Mouse (Mus musculus): Measurements from ENCODE around the gene Nagk.
"Not testable (repeated sequence)": the region's sequence is repeated elsewhere in the genome, so short reads cannot be mapped to it uniquely, and the experiment has no call there.

Nagk gene

DNA sequence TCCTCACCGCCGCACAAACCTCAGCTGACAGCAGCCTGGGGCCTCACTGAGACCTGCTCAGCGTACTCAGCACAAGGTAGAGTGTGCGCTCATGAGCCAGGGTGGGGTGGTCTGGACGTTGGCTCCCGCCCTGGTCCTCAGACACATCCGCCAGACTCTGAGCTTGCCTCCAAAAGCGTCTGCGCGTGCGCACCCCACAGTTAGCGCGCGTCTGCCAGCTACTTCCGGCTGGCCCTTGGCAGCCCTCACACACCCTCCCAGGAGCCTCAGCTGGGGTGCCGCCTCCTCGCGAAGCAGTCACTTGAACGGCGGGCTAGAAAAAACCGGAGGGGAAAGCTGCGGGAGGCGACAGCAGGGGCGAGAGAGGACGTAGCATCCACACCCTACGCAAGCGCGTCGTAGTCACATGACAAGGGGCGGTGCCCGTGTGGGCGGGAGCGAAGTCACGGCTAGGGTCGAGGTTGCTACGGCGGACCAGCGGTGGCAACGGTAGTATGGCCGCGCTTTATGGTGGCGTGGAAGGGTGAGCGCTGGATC, at the start of gene Nagk:
Gene Nagk, plus strand, starts transcription at position 223 of the 537 bp plus-strand sequence.
- peak; percentile 87 to 94 for DNase-seq (ENCODE audit: low spot score in 2 of 2)

DNA sequence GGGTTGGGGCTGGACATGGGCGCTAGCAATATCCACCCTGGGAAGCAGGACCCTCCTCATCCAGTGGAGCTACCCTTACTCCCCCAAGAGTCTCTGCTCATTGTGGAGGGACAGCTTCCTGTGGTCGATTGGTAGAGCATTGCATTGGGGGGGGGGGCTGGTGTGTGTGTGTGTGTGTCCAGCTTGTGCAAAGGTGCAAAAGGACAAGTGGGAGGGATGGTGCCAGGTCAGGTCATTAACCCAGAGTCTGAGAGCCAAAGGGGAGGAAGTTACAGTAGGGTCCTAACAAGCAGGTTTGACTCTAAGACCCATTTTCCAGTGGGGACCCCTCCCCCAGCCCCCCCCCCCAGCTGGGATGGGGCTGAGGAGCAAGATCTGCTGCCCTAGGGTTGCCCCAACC, 49.3 kb upstream of the Nagk start:
- DNase-seq (ENCODE audit: low spot score in 2 of 2): no peak

GRCm38 (mm10) chr6:83749286-83749685, 45.5 kb upstream of the Nagk start:
- DNase-seq (ENCODE audit: low spot score in 2 of 2): no peak

- peak; percentile 47 to 63 for DNase-seq (ENCODE audit: low spot score in 2 of 2)
Observed at GRCm38 (mm10) chr6:83750171-83750684, 44.6 kb upstream of the Nagk start.

DNA sequence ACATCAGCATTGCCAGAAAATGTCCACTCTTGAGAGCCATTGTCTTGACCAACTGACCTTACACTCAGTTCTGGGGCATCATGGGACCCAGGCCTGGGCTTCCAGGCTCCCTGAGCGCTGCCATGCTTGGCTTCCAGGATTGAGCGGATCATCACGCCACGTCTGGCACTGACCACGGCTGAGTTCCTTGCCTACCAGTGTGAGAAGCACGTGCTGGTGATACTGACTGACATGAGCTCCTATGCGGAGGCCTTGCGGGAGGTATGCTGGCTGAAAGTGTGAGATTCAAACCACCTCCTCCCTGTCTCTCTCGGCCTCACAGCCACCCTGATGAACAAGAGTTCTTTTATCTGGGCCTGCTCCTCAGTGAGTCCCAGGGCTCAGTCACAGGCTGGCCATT, 38.7 kb upstream of the Nagk start:
- DNase-seq (ENCODE audit: low spot score in 2 of 2): no peak

- no peak for DNase-seq (ENCODE audit: low spot score in 2 of 2)
Observed at GRCm38 (mm10) chr6:83762344-83762743, 32.4 kb upstream of the Nagk start, which contains the start of gene Ankrd53. Ankrd53 (plus strand) TSS chr6:83762644.

DNA sequence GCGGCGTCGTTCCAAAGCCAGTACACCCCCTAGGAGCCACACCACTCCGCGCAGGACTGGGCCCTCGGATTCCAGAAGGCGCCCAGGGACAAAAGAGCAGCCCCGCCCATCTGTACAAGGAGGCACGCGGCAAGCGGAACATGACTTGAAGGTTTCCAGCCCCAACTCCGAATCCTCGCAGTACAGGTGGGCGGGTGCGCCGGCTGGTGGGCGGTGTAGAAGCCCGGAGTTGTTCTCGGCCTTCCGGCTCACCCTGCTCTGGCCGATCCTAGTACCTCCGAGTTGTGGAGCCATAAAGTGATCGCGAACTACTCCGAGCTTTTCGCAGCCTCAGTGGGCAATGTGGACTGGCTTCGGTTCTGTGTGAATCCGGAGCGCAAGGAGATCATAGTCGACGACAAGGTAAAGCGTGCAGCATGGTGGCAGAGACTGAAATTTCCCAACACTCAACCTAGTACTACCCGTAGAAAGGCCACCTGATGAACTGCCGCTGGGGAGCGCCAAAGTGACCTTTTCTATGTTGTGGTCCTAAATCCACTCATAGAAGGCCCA, 31.8 kb upstream of the Nagk start:
- DNase-seq (ENCODE audit: low spot score in 2 of 2): no peak

DNA sequence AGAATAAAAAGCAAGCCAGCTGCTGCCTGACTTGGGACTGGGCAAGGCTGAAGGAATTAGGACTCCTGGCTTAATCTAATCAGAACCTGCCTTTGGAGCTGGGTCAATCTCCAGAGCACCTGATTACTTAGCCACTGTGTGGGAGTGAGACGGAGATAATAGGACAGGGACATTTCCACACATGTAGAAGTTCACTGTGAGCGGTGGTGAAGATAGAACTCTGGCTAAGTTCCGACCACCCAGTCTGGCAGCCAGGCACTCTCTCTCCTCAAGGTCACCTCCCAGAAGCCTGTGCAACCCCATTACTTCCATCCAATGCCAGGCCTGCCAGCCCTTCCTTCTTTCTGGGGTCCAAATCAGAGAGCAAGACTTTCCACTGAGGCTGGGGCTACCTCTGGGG, 27.8 kb upstream of the Nagk start:
- no peak for DNase-seq (ENCODE audit: low spot score in 2 of 2)

GRCm38 (mm10) chr6:83768485-83768884, 26.3 kb upstream of the Nagk start:
- no peak for DNase-seq (ENCODE audit: low spot score in 2 of 2)

- no peak for DNase-seq (ENCODE audit: low spot score in 2 of 2)
Observed at GRCm38 (mm10) chr6:83774126-83774525, 20.7 kb upstream of the Nagk start.

- no peak for DNase-seq (ENCODE audit: low spot score in 2 of 2)
Observed at GRCm38 (mm10) chr6:83774781-83775563, 19.8 kb upstream of the Nagk start.

- DNase-seq (ENCODE audit: low spot score in 2 of 2): peak; percentile 84 to 91
Observed at GRCm38 (mm10) chr6:83775638-83776293, 19.0 kb upstream of the Nagk start, which contains the start of gene Tex261. Tex261 (minus strand) TSS chr6:83775813.

DNA sequence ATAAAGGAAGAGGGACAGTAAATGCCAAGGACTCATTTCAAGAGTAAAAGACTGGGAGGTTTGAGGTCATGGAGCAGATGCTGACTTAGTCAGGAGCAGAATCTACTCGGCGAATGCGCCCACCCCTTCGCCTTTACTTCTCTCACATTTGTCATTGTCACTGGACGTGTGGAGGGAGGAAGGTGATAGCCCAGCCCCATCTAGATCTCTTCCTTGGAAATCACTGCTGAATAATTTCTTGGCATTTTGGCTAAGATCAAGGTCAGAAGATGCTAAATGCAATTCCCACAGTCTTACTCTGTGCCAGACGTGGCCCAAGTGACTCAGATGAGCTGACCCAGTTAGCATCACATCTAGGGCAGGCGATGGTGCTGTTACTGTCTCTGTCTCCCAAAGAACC, 16.5 kb upstream of the Nagk start:
- no peak for DNase-seq (ENCODE audit: low spot score in 2 of 2)

- peak in 1 of 2 experiments; percentile 40 for DNase-seq (ENCODE audit: low spot score in 2 of 2)
Observed at GRCm38 (mm10) chr6:83779026-83779425, 15.8 kb upstream of the Nagk start.

- DNase-seq (ENCODE audit: low spot score in 2 of 2): no peak
Observed at GRCm38 (mm10) chr6:83786426-83786825, 8.4 kb upstream of the Nagk start.

DNA sequence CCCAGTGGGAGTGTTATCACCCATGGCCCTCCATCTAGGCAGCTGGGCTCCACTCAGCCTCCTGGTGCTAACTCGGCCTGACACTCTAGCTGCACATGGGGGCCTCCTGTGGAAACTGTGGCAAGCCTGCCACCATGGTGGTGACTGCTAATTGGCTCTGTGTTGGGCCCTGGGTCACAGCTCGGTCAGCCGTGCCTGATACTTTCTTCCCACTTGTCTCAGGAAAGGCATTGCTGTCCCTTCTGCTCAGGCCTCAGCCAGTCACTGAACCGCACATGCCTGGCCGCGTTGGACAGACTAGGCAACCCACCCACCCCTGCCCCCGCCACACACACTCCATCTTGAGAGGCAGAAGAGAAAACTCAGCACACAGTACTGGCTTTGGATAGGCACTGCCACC, 6.2 kb upstream of the Nagk start:
- DNase-seq (ENCODE audit: low spot score in 2 of 2): no peak

- DNase-seq (ENCODE audit: low spot score in 2 of 2): not testable (repeated sequence)
Observed at GRCm38 (mm10) chr6:83790533-83790932, 4.2 kb upstream of the Nagk start.

DNA sequence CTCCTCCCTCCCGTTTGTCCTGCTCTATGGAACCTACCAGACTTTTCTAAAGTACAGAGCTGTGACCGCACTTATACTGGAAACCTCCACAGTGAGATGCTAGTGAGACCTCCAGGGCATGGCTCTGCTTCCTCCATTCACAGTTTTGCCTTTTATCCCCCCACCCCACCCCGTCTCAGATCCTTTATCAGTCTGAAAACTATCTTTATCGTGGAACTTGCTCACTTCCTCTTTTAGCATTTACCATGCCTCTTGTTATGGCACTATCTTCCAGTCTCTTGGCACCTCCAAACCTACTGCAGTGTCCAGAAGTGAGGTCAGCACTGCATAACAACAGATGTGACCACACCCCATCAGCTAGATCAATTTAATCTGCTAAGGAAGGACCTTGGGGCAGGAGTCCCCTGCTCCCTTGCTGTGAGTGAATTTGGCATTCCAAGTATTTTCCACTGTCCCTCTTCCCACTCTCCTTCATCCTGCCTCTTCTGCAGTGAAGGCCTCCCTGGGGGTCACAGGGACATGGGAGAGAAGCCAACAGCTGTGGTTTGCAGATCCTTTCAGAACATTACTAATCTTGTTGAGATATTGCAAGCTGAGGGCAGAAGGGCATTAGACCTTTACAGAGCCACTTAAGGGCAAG, 3.4 kb upstream of the Nagk start:
- DNase-seq (ENCODE audit: low spot score in 2 of 2): no peak

DNA sequence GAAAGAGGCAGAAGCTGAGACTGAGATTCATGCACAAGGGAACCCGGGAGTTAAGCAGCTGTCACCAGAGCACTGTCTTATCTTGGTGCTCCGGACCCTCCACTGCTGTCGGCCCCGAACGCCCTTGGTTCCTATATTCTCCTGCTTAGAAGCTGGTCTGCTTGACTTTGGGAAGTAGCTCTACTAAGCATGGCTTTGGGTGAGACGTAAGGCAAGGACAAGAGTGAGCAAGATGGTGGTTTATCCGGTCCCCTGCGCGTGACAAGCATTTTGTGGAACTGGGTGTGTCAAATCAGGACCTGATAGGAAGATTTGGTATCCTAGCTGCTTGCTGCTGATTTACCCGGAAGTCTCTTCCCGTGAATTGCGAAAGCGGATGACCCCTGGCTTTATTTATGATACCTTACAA, 714 bp downstream of the Nagk start:
- DNase-seq (ENCODE audit: low spot score in 2 of 2): no peak

GRCm38 (mm10) chr6:83796686-83797085, 1.9 kb downstream of the Nagk start:
- DNase-seq (ENCODE audit: low spot score in 2 of 2): no peak

DNA sequence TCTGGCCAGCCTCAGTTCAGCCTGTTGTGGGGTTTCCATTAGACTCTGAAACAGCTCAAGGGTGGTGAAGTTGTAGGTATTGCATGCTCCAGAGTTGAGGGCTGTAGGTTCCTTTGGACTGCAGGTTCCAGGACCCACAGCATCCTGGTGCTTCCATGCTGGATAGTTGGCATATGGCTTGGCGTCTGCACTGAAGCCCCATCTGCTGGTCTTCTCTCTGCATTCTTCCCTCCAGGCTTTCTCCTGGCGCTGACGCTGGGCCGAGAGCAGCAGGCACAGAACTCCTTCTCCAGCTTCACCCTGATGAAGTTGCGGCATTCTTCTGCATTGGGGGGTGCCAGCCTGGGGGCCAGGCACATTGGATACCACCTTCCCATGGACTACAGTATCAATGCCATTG, 7.3 kb downstream of the Nagk start:
- DNase-seq (ENCODE audit: low spot score in 2 of 2): no peak

- no peak for DNase-seq (ENCODE audit: low spot score in 2 of 2)
Observed at GRCm38 (mm10) chr6:83802846-83803245, 8.1 kb downstream of the Nagk start.
